Mouse (Mus musculus): ENCODE measurements at regions not wholly inside any gene's neighbourhood (a gene's known extent, or its start where the extent isn't known, plus 50 kb on each side); places are given as distances from the start of the nearest gene placed in this dataset.

DNA sequence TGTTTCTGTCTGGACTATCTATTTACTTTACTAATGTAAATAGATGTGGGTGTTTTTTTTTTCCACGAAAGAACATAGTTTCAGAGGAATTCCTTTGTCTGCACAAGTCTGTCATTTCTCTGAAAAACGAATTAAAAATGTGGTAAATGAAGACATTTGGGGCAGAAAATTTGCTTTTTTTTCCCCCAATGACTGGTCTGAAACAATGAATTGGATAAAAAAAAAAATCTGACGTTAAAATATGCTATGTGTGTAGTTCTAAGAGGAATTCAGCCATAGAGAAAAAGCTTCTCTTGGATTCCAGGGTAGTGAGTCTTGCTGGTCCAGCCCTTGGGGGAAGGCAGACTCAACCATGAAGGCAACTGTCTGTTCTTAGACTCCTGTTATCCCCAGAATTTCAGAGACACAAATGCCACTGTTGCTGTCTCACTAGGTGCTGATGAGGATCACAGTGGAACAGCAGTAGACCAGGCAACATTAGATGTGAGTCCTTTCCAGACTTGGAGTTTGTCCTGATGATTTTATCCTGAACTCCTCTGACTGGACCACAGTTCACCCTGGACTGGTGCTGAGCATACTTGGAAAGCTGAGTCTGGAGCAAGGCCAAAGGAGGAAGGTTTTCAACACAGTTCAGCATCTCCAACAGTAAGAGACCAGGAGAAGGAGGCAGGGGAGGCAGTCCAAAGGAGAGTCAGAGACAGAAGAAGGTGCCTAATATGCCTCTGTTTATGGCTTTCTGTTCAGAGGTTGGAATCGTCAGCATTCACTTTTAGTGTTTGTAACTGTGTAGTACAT is 162.3 kb upstream of the Foxq1 start:
- TF ChIP-seq MAFK (IDR thresholded peaks at IDR 0.05; ENCODE audit: borderline replicate concordance, low read depth, low read length) (no peak), CTCF (IDR thresholded peaks at IDR 0.05 in 2 of 3, conservative IDR thresholded peaks at IDR 0.05 in 1 of 3; ENCODE audit: control insufficient read depth in 1 of 3, insufficient read depth in 1 of 3, low read depth in 2 of 3, low read length in 3 of 3, poor library complexity in 1 of 3, severe bottlenecking in 1 of 3) (no peak), JUND (IDR thresholded peaks at IDR 0.05; ENCODE audit: low read depth, low read length) (no peak), POLR2AphosphoS5 (IDR thresholded peaks at IDR 0.05; ENCODE audit: borderline replicate concordance, low read depth, low read length) (no peak), UBTF (IDR thresholded peaks at IDR 0.05; ENCODE audit: borderline replicate concordance, insufficient read depth, low read depth, low read length) (no peak), KAT2A (conservative IDR thresholded peaks at IDR 0.05; ENCODE audit: low read depth, low read length) (no peak), NELFE (IDR thresholded peaks at IDR 0.05; ENCODE audit: low read depth, low read length) (no peak), EP300 (IDR thresholded peaks at IDR 0.05; ENCODE audit: low read depth in 1 of 2, low read length in 2 of 2) (no peak), POLR2A (IDR thresholded peaks at IDR 0.05; ENCODE audit: control insufficient read depth in 1 of 2, insufficient read depth in 1 of 2, low read depth in 1 of 2, low read length in 2 of 2, poor library complexity in 1 of 2) (no peak), BHLHE40 (IDR thresholded peaks at IDR 0.05; ENCODE audit: borderline replicate concordance, low read depth, low read length) (no peak), GABPA (IDR thresholded peaks at IDR 0.05; ENCODE audit: low read depth, low read length) (no peak), ZC3H11A (IDR thresholded peaks at IDR 0.05; ENCODE audit: low read depth, low read length) (no peak)
